Mouse (Mus musculus) forebrain, embryonic 10.5 days (tissue): ENCODE data around the gene Tnfsf13b. TPM values are rescaled to one million over a fixed set of nuclear protein-coding genes. Genes with fewer than 3 reads are reported as not detected.

Source experiments
- DNase-seq: peaks from one replicate; pipeline ENCODE4 v3.0.0-alpha.2; 2017; ENCODE audit warnings: low spot score; ENCODE audit errors: extremely low spot score
- H3K27ac ChIP-seq: fragments of 300-500 bp; sonication (generic); 2 replicates; pipeline ENCODE4 v1.5.1; 2016; ENCODE audit warnings: mild to moderate bottlenecking
- H3K27me3 ChIP-seq: fragments of 300-500 bp; sonication (generic); 2 replicates; pipeline ENCODE4 v1.6.1; 2016; ENCODE audit warnings: mild to moderate bottlenecking; ENCODE audit not compliant: poor library complexity, severe bottlenecking
- H3K36me3 ChIP-seq: fragments of 300-500 bp; sonication (generic); replicated peaks from 2 replicates; pipeline ENCODE4 v1.6.1; 2016; ENCODE audit warnings: mild to moderate bottlenecking, moderate library complexity
- H3K4me1 ChIP-seq: fragments of 300-500 bp; sonication (generic); 2 replicates; pipeline ENCODE4 v1.6.1; 2016
- H3K4me3 ChIP-seq: fragments of 300-500 bp; sonication (generic); 2 replicates; pipeline ENCODE4 v1.5.1; 2016; ENCODE audit warnings: mild to moderate bottlenecking, moderate library complexity
- H3K9me3 ChIP-seq: fragments of 300-500 bp; sonication (generic); 2 replicates; pipeline ENCODE4 v1.6.1; 2016; ENCODE audit warnings: mild to moderate bottlenecking, moderate library complexity
- WGBS: fragments of 180-500 bp; shearing (Covaris S2); methylation state at CpG from one replicate; pipeline ENCODE4 v1.1.7; 2016; 5-methylcytosine and 5-hydroxymethylcytosine counted together
- polyA plus RNA-seq: library from polyadenylated mRNA; unstranded; fragments of >200 nt; fragmentation: Nextera tagmentation; extraction: Ambion mirVana; gene quantifications from 2 replicates; pipeline ENCODE4 v1.2.1, GENCODE M21; 2016

Gene Tnfsf13b
- polyA plus RNA-seq, 1 experiment from 2014 or later, result 0.12 TPM

DNA sequence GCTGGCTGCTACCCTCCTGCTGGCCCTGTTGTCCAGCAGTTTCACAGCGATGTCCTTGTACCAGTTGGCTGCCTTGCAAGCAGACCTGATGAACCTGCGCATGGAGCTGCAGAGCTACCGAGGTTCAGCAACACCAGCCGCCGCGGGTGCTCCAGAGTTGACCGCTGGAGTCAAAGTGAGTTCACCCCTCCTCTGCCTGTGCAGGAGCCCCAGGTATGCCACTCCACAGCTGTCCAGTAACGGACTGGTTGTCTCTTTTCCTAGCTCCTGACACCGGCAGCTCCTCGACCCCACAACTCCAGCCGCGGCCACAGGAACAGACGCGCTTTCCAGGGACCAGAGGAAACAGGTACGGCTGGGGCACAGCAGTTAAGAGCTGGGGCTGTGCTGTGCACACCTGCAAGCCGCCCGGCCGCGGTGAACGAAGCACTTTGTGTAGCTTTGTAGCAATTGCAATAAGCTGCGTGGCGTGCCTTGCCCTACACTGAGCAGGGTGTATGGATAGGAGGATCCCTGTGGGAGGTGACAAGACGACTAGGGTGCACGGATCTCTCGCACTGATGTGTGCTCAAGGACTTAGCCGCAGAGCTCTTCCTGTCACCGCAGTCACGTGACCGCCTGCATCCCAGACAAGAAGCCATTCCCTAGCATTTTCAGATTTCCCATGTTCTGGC lies 856 bp downstream of the Tnfsf13b start:
- Histone ChIP-seq H3K4me1 (peaks cover 24% of the 10 kb centered on the region), H3K36me3 (no peaks in the 10 kb centered on the region), H3K4me3 (peak overlapping the region; percentile 60), H3K9me3 (no peaks in the 10 kb centered on the region), H3K27me3 (peaks cover 31% of the 10 kb centered on the region), H3K27ac (peak overlapping the region; percentile 53; the same call in 1 of the 2 replicates)
- WGBS, result 4% methylated on average over 29 of the region's 29 CpGs
- peak; percentile 49 for DNase-seq

- no peaks in the 10 kb centered on the region for H3K36me3 ChIP-seq
- H3K27me3 ChIP-seq, result peaks cover 31% of the 10 kb centered on the region
- no peak overlapping the region for H3K27ac ChIP-seq
- H3K4me3 ChIP-seq, result peak overlapping the region; percentile 60
- peaks cover 24% of the 10 kb centered on the region for H3K4me1 ChIP-seq
- no peaks in the 10 kb centered on the region for H3K9me3 ChIP-seq
- DNase-seq, result no peak
- WGBS, result 38% methylated on average over 6 of the region's 6 CpGs
Measured at GRCm38 (mm10) chr8:10007660-10008028, 1.4 kb downstream of the Tnfsf13b start.

DNA sequence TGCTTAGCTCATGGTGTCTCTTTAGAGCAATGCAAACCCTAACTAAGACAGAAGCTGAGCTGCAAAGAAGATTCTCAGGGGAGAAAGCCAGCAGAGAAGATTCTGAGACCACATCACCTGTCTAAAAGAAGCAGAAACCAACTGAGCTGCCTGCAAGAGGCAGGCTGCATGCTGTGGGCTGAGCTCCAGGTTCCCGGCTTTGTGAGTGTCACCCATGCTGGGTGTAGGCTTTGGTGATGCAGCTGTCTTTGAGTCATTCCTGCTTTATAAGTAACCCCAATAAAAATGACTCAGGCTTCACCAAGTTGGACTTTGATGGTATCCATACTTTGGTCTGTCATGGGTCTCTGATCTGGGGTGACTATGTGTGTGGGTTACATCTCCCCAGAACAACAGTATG lies 10.0 kb downstream of the Tnfsf13b start:
- Histone ChIP-seq H3K4me3 (no peak overlapping the region), H3K4me1 (no peaks in the 10 kb centered on the region), H3K27me3 (no peaks in the 10 kb centered on the region), H3K9me3 (no peaks in the 10 kb centered on the region), H3K27ac (no peak overlapping the region), H3K36me3 (no peaks in the 10 kb centered on the region)
- WGBS, result 83% methylated on average over 1 of the region's 1 CpGs
- no peak for DNase-seq

DNA sequence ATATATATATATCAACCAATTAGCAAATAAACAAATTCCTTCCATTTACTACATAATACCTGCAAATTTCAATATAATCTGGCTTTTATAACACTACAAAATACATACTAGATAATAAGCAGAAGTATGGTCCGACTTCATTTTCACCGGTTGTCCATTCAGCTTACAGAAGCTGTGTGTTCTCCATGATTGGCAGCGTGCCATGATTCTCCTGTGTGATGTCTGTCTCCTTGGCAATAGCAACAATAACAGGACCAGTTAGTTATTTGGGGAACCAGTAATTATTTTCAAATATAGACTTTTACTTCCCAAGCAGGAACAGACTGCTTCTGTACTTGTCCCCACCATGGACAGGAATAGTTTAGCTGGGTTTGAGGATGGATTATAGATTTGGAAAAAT lies 11.0 kb downstream of the Tnfsf13b start:
- Histone ChIP-seq H3K27ac (no peak overlapping the region), H3K4me3 (no peak overlapping the region), H3K4me1 (no peaks in the 10 kb centered on the region), H3K27me3 (no peaks in the 10 kb centered on the region), H3K9me3 (no peaks in the 10 kb centered on the region), H3K36me3 (no peaks in the 10 kb centered on the region)
- DNase-seq, result no peak
- 92% methylated on average over 3 of the region's 3 CpGs for WGBS

DNA sequence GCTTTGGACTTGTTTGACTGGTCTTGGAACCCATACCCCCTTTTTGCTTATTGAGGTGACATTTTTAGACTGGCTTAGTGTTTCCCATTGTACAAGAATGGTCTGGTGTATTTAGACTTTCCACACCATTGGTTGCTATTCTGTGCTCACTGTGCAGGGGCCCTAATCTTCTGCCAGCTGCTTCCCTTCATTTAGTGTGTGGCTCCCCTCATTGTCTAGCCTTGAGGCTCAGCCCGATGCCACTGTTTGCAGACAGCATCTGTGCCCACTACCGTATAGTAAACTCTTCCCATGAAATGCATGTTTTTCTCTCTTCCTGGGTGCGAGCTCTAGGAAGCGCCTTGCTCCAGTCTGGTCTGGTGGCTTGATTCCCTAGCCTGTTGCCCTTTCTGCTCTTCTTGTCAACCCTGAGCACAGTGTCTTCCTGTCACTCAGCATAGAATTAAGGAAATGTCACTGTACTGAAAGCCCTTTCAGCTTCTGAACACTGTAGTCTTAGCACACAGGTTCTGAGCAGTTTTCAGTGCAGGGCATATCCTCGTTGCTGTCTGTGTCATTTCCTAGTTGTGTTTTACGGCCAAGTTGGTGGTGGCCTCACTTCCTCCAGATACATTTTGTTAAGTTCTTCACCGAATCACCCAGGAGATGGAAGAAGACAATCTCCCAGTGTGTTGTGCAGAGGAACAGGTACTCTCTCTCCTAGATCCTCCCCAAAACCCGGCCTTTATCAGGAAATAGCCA lies 24.2 kb downstream of the Tnfsf13b start:
- H3K4me1 ChIP-seq, result 0 out of 2 replicates have a peak, but pooled peaks cover 5% of the 10 kb centered on the region
- H3K27me3 ChIP-seq, result no peaks in the 10 kb centered on the region
- 79% methylated on average over 8 of the region's 8 CpGs for WGBS
- H3K27ac ChIP-seq, result no peak overlapping the region
- DNase-seq, result no peak
- H3K4me3 ChIP-seq, result no peak overlapping the region
- H3K36me3 ChIP-seq, result no peaks in the 10 kb centered on the region
- no peaks in the 10 kb centered on the region for H3K9me3 ChIP-seq

DNA sequence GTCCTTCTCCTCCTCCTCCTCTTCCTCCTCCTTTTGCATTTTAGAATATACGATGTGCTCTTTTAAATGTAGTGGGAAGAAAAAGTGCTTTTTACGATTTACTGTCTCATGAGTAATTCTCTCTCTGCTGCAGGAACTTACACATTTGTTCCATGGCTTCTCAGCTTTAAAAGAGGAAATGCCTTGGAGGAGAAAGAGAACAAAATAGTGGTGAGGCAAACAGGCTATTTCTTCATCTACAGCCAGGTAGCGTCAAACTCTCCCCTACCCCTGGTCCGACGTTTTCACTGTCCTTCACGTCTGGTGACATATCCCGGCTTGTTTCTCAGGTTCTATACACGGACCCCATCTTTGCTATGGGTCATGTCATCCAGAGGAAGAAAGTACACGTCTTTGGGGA lies 24.9 kb downstream of the Tnfsf13b start:
- H3K27ac ChIP-seq, result no peak overlapping the region
- H3K4me3 ChIP-seq, result no peak overlapping the region
- no peaks in the 10 kb centered on the region for H3K27me3 ChIP-seq
- 0 out of 2 replicates have a peak, but pooled peaks cover 5% of the 10 kb centered on the region for H3K4me1 ChIP-seq
- H3K9me3 ChIP-seq, result no peaks in the 10 kb centered on the region
- H3K36me3 ChIP-seq, result no peaks in the 10 kb centered on the region
- no peak for DNase-seq
- WGBS, result 88% methylated on average over 9 of the region's 9 CpGs

DNA sequence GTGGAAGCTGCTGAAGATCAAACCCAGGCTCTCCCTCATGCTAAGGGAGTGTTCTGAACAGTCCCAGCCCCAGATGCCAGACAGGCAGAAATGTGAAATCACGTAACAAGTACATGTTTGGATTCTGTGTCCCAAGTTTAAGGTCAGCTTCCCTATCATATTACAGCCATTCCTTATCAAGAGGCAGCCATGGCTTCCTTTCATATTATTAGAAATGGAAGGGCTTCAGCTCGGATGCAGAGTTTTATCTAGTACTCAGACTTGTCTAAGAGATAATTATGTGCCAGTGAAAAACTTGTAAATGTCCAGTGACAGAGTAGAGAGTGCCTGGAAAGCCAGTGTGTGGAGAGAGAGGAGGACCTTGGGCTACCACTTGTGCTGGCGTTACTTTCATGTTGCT lies 34.6 kb downstream of the Tnfsf13b start:
- H3K27ac ChIP-seq, result no peak overlapping the region
- H3K4me3 ChIP-seq, result no peak overlapping the region
- no peaks in the 10 kb centered on the region for H3K27me3 ChIP-seq
- WGBS, result 72% methylated on average over 3 of the region's 3 CpGs
- H3K36me3 ChIP-seq, result no peaks in the 10 kb centered on the region
- no peak for DNase-seq
- no peaks in the 10 kb centered on the region for H3K9me3 ChIP-seq
- no peaks in the 10 kb centered on the region for H3K4me1 ChIP-seq

GRCm38 (mm10) chr8:10043842-10044510 lies 37.7 kb downstream of the Tnfsf13b start:
- no peaks in the 10 kb centered on the region for H3K9me3 ChIP-seq
- no peak for DNase-seq
- H3K4me1 ChIP-seq, result no peaks in the 10 kb centered on the region
- no peak overlapping the region for H3K4me3 ChIP-seq
- no peaks in the 10 kb centered on the region for H3K27me3 ChIP-seq
- H3K36me3 ChIP-seq, result no peaks in the 10 kb centered on the region
- 61% methylated on average over 13 of the region's 13 CpGs for WGBS
- H3K27ac ChIP-seq, result no peak overlapping the region

GRCm38 (mm10) chr8:10045743-10046142 lies 39.5 kb downstream of the Tnfsf13b start:
- H3K9me3 ChIP-seq, result no peaks in the 10 kb centered on the region
- WGBS, result 81% methylated on average over 1 of the region's 1 CpGs
- no peak overlapping the region for H3K4me3 ChIP-seq
- no peaks in the 10 kb centered on the region for H3K27me3 ChIP-seq
- H3K27ac ChIP-seq, result no peak overlapping the region
- DNase-seq, result no peak
- no peaks in the 10 kb centered on the region for H3K36me3 ChIP-seq
- no peaks in the 10 kb centered on the region for H3K4me1 ChIP-seq

DNA sequence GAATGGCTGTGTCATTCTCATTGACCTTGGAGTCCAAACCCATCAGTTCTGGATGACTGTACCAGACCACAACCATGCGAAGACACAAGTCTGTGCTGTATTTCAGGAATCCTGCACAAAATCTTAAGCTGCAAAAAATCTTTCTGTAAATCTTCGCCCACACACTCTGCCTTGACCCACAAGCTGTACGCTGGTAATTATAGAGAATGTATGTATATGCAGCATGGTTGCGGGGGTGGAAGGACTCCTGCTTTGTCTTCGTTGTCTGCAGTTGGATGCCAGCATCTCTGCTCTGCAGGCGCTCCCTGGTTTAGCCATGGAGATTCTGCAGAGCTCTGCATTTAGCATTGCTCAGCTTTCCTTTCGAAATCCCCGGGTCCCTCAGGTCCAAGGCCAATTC lies 42.9 kb downstream of the Tnfsf13b start:
- DNase-seq, result no peak
- H3K4me1 ChIP-seq, result 0 out of 2 replicates have a peak, but pooled peaks cover 3% of the 10 kb centered on the region
- no peak overlapping the region for H3K27ac ChIP-seq
- 0 out of 2 replicates have a peak, but pooled peaks cover under 1% of the 10 kb centered on the region for H3K27me3 ChIP-seq
- WGBS, result 82% methylated on average over 8 of the region's 8 CpGs
- H3K36me3 ChIP-seq, result no peaks in the 10 kb centered on the region
- no peak overlapping the region for H3K4me3 ChIP-seq
- no peaks in the 10 kb centered on the region for H3K9me3 ChIP-seq

DNA sequence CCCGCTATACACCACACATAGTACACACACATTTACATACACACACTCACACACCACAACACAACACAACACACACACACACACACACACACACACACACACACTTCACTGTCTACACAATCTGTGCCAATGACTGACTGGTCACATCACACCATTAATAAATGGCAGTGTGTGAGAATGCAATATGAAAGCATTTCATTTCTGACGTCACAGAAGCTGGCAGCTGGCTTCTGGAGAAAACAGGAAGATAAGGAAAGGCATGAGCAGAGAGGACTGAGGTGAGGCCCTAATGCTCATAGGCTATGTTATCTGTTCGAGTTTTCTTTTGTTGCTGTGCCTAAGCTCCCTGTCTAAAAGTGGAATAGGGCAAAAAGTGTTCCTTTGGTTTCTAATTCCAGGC lies 45.3 kb downstream of the Tnfsf13b start:
- no peak overlapping the region for H3K27ac ChIP-seq
- 0 out of 2 replicates have a peak, but pooled peaks cover 3% of the 10 kb centered on the region for H3K4me1 ChIP-seq
- H3K4me3 ChIP-seq, result no peak overlapping the region
- H3K27me3 ChIP-seq, result peaks cover 5% of the 10 kb centered on the region; the same call in 1 of the 2 replicates
- DNase-seq, result no peak
- WGBS, result 73% methylated on average over 3 of the region's 3 CpGs
- no peaks in the 10 kb centered on the region for H3K36me3 ChIP-seq
- no peaks in the 10 kb centered on the region for H3K9me3 ChIP-seq

GRCm38 (mm10) chr8:10053571-10053990 lies 47.3 kb downstream of the Tnfsf13b start:
- 19% methylated on average over 3 of the region's 3 CpGs for WGBS
- no peaks in the 10 kb centered on the region for H3K36me3 ChIP-seq
- peaks cover 5% of the 10 kb centered on the region; the same call in 1 of the 2 replicates for H3K27me3 ChIP-seq
- no peaks in the 10 kb centered on the region for H3K9me3 ChIP-seq
- no peak for DNase-seq
- 0 out of 2 replicates have a peak, but pooled peaks cover 3% of the 10 kb centered on the region for H3K4me1 ChIP-seq
- H3K27ac ChIP-seq, result no peak overlapping the region
- H3K4me3 ChIP-seq, result no peak overlapping the region

DNA sequence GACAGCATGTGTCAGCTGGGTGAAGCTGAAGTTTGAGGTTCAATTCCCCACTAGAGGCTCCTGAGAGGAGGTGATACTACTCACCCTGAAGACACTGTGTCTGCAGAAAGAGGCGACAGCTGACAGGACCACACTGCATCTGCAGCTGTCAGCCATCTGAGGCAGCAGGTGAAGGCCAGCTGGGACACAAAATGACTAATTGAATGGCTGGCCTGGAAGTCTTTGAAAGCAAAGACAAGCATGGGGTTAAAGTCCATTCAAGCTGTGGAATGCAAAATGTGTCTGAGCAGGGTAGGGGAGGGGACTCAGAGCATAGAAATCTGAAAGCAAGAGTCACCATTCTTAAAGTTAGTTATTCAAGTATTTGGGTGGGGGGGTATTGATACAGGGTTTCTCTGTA lies 54.7 kb downstream of the Tnfsf13b start:
- Histone ChIP-seq H3K36me3 (no peaks in the 10 kb centered on the region), H3K4me1 (peaks cover 8% of the 10 kb centered on the region; the same call in 1 of the 2 replicates), H3K9me3 (no peaks in the 10 kb centered on the region), H3K27ac (no peak overlapping the region), H3K4me3 (no peak overlapping the region), H3K27me3 (no peaks in the 10 kb centered on the region)
- WGBS, result 77% methylated on average over 1 of the region's 1 CpGs
- DNase-seq, result no peak
